Mouse (Mus musculus) brain, embryonic 14.5 days (tissue): Measurements from ENCODE around the gene Trub2. TPM values are rescaled to one million over a fixed set of nuclear protein-coding genes. Genes with fewer than 3 reads are reported as not detected.
A peak's percentile ranks its signal among the peaks of the same experiment; 100 is the strongest.

Experiments used
- DNase-seq: peaks from one replicate; pipeline ENCODE4 v3.0.0-alpha.2; 2011; ENCODE audit warnings: low read depth
- CTCF ChIP-seq: fragments of 200-500 bp; IDR thresholded peaks from 2 replicates; pipeline ENCODE4 v1.5.1; 2012; ENCODE audit warnings: inconsistent platforms, mild to moderate bottlenecking, moderate library complexity, borderline replicate concordance; ENCODE audit not compliant: insufficient read depth, insufficient read length; ENCODE audit errors: extremely low read depth
- POLR2A ChIP-seq: fragments of 200-500 bp; IDR thresholded peaks from 2 replicates; pipeline ENCODE4 v1.6.1; 2012; ENCODE audit warnings: mild to moderate bottlenecking, inconsistent platforms, borderline replicate concordance; ENCODE audit not compliant: poor library complexity, insufficient read depth, insufficient read length, severe bottlenecking; ENCODE audit errors: extremely low read depth
- polyA plus RNA-seq: library from polyadenylated mRNA; depleted of rRNA; stranded (reverse); fragments of >200 nt; gene quantifications from 2 replicates; pipeline ENCODE4 v1.2.3, GENCODE M21; 2012

Gene Trub2
- polyA plus RNA-seq, 1 experiment: 43.2 TPM

- TF ChIP-seq CTCF (peak; percentile 21; the same call in 1 of the 2 replicates), POLR2A (no peak)
- DNase-seq: no peak
Measured at GRCm38 (mm10) chr2:29770162-29770561, 18.1 kb downstream of the Trub2 start.

GRCm38 (mm10) chr2:29768901-29769300 is 19.4 kb downstream of the Trub2 start:
- no peak for DNase-seq
- no peak for TF ChIP-seq POLR2A
- TF ChIP-seq CTCF: no peak

GRCm38 (mm10) chr2:29767976-29768709 is 20.2 kb downstream of the Trub2 start:
- no peak for DNase-seq
- no peak for TF ChIP-seq POLR2A
- TF ChIP-seq CTCF: no peak

GRCm38 (mm10) chr2:29764831-29765230 is 23.5 kb downstream of the Trub2 start:
- TF ChIP-seq POLR2A: no peak
- TF ChIP-seq CTCF: peak; percentile 87
- DNase-seq: peak; percentile 68

- TF ChIP-seq POLR2A (no peak), CTCF (no peak)
- DNase-seq: no peak
Measured at GRCm38 (mm10) chr2:29755693-29756092, 32.6 kb downstream of the Trub2 start.

GRCm38 (mm10) chr2:29752397-29752796 is 35.9 kb downstream of the Trub2 start:
- no peak for DNase-seq
- TF ChIP-seq POLR2A: no peak
- TF ChIP-seq CTCF: no peak

GRCm38 (mm10) chr2:29751497-29751896 is 36.8 kb downstream of the Trub2 start, which contains the start of gene Gm13420:
Gm13420 (minus strand) TSS chr2:29751685.
- no peak for DNase-seq
- no peak for TF ChIP-seq POLR2A
- no peak for TF ChIP-seq CTCF

- DNase-seq: no peak
- TF ChIP-seq POLR2A (no peak), CTCF (no peak)
Measured at GRCm38 (mm10) chr2:29748499-29748898, 39.8 kb downstream of the Trub2 start.

- no peak for TF ChIP-seq POLR2A
- TF ChIP-seq CTCF: peak; percentile 37; the same call in 1 of the 2 replicates
- DNase-seq: peak; percentile 20
Measured at GRCm38 (mm10) chr2:29747852-29748251, 40.5 kb downstream of the Trub2 start.

GRCm38 (mm10) chr2:29747188-29747782 is 41.0 kb downstream of the Trub2 start:
- peak; percentile 9 for DNase-seq
- TF ChIP-seq POLR2A (no peak), CTCF (no peak)

- no peak for DNase-seq
- TF ChIP-seq POLR2A (no peak), CTCF (no peak)
Measured at GRCm38 (mm10) chr2:29744256-29744655, 44.0 kb downstream of the Trub2 start.
